Mouse (Mus musculus) regulatory T cell (primary cell): ENCODE measurements around the gene Arhgap23.

Source experiments
- in situ Hi-C: fragments of 300-600 bp; cut with MboI, MseI; formaldehyde crosslinking; loops from one replicate; pipeline ENCODE4 v1.15.1; 2025; ENCODE audit warnings: high pct_unique_total_duplicates

The Arhgap23 gene

DNA sequence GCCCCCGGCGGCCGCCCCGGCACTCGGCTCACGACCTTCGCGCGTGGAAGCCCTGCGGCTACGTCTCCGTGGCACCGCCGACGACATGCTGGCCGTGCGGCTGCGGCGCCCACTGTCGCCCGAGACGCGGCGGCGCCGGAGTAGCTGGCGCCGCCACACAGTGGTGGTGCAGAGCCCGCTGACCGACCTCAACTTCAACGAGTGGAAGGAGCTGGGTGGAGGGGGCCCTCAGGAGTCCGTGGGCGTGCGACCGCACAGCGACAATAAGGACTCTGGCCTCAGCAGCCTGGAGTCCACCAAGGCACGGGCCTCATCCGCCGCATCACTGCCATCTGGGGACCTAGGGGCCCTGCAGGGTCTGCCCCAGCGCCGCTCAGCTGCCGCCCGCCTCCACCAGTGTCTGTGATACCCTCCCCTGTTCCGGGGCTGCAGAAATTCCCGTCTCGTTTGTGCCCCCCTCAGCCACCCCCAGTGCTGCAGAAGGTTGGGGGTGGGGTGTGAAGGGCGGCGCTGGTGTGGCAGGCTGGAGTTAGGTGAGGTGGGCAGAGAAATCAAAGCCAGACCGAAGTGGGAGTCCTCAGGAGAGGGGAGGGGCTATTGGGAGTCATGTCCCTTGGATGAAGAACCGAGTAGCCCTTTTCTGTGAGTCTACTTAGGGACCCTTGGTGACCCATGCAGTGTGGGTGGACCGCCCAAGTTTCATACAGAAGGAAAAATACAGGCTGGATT, 85.6 kb downstream of the Arhgap23 start:
- in situ Hi-C loops: no loop called here

DNA sequence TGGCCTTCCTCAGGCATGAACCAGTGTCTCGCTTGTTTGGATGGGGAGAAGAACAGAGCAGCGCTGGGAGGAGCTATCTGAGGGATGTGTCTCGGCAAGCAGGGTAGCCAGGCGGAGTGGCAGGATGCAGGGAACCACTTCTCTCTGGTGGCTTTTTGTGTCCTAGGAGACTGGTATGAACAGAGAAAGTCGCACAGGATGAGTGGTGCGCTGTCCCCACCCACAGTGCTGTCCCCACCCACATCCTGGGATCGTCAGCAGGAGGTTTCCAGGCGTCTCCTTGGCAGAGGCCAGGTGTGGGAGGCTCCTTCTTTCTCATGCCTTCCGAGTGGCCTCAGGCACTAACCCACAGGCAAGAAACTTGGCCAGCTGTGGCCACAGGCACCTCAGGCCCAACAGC, 87.0 kb downstream of the Arhgap23 start:
- in situ Hi-C loops: no loop called here

GRCm38 (mm10) chr11:97502846-97503245, 87.5 kb downstream of the Arhgap23 start:
- in situ Hi-C loops: no loop called here

- in situ Hi-C loops: no loop called here
These were observed 90.5 kb downstream of the Arhgap23 start for GRCm38 (mm10) chr11:97505784-97506183.

DNA sequence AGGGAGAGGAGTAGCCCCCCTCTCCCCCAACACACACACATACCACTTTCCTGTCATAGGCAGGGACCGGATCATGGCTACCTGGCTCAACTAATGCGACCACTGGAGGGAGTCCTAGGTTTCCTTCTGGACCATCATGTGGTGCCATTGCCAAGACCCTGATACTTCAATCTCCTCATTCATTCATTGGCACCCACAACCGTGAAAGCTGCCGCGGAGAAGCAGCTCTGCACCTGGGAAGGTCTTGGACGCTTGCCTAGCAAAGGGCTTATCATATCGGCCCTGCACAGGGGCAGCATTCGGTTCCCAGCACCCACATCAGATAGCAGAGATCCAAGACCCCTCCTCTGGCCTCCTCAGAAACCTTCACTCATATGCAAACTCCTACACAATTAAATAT, 91.0 kb downstream of the Arhgap23 start:
- in situ Hi-C loops: no loop called here

GRCm38 (mm10) chr11:97508198-97508597, 92.9 kb downstream of the Arhgap23 start:
- in situ Hi-C loops: no loop called here

DNA sequence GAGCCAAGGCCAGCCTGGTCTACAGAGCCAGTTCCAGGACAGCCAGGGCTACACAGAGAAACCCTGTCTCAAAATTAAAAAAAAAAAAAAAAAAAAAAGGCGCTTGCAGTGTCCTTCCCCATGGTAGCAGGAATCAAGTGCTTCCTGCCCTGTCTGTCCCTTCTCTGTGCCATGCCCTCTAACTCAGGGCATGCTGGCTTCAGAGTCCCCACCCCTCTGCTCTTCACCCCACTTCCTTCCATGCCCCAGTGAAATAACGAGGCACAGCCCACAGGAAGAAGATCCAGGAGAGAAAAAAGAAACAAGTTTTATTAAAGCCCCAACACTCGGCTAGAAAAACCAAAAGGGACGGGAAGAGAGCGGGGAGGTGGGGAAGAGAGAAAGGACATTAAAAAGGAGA, 93.7 kb downstream of the Arhgap23 start:
- in situ Hi-C loops: no loop called here

- in situ Hi-C loops: loop anchor here (10.0 kb wide), 1 partner anchor 1065 kb away; no protein-coding TSS in a partner anchor
These were observed 94.6 kb downstream of the Arhgap23 start for GRCm38 (mm10) chr11:97509715-97510485.

- in situ Hi-C loops: loop anchor here (10.0 kb wide), 1 partner anchor 1066 kb away; no protein-coding TSS in a partner anchor
These were observed 95.8 kb downstream of the Arhgap23 start for GRCm38 (mm10) chr11:97510966-97511660.

DNA sequence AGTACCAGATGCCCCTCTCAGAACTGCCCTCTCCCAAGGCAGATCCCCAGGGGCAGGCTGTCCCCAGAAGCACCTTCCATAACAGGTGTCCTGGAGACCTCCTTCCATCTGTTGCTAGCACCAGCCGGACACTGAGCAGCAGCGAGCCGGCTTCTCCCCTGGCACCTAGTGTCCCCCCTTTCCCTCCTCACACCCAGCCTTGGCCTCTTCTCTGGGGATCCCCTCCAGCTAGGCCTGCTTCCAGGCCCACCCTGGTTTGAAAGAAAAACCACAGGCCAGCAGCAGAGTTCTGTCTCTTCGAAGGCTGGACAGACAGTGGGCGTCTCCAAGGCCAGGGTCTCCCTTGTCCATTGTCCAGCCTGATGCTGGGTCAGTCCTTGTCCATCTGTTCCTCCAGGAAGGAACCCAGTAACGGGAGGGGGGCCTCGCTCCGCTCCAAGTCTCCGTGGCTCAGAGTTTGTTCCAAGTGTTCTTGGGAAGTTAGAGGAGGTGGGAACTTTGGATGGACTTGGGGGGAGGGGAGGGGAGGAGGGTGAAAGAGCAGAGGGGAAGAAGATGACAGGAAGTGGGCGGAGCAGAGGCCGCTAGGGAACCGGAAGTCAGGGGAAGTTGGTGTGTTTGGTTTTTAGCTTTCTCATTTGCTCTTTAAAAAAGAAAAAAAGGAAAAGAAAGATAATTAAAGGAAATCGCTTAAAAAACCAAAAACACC, 96.5 kb downstream of the Arhgap23 start:
- in situ Hi-C loops: loop anchor here (10.0 kb wide), 1 partner anchor 1067 kb away; no protein-coding TSS in a partner anchor

DNA sequence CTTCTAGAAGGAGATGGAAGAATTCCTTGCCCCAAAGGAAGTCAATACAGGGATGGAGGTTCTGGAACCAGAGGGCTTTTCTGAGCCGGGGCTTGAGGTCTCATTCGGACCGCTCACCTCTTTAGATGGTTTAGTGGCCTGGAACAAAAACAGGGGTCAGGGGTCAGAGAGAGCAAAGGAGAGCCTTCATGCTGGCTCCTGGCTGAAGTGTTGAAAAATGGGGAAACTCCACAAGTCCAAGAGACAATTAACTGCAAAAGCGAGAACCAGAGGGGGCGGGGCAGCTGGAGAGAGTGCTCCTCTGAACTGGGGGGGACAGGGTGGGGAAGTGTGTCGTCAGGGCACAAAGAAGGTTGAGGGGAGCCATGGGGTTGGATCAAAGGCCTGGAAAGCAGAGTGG, 97.2 kb downstream of the Arhgap23 start:
- in situ Hi-C loops: loop anchor here (10.0 kb wide), 1 partner anchor 1068 kb away; no protein-coding TSS in a partner anchor

DNA sequence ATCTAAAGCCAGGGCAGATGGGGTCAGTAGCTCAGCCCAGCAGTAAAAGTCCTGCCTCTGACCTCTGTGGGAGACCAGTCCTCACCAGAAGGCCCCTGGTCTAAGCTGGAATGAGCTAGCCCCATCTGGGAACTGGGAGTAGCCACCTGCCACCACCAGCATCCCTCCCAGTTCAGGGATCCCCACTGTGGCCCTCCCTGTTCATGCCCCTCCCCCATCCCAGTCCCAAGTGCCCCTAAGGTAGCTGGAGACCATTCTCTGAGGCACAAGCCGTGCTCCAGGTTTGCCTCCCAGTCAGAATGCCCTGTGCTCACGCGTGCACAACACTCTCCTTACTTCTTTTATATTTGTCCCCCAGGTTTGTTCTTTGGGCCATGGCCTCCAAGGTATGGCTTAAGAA, 97.7 kb downstream of the Arhgap23 start:
- in situ Hi-C loops: loop anchor here (10.0 kb wide), 1 partner anchor 1068 kb away; no protein-coding TSS in a partner anchor

GRCm38 (mm10) chr11:97520541-97520940, 105.2 kb downstream of the Arhgap23 start:
- in situ Hi-C loops: no loop called here

DNA sequence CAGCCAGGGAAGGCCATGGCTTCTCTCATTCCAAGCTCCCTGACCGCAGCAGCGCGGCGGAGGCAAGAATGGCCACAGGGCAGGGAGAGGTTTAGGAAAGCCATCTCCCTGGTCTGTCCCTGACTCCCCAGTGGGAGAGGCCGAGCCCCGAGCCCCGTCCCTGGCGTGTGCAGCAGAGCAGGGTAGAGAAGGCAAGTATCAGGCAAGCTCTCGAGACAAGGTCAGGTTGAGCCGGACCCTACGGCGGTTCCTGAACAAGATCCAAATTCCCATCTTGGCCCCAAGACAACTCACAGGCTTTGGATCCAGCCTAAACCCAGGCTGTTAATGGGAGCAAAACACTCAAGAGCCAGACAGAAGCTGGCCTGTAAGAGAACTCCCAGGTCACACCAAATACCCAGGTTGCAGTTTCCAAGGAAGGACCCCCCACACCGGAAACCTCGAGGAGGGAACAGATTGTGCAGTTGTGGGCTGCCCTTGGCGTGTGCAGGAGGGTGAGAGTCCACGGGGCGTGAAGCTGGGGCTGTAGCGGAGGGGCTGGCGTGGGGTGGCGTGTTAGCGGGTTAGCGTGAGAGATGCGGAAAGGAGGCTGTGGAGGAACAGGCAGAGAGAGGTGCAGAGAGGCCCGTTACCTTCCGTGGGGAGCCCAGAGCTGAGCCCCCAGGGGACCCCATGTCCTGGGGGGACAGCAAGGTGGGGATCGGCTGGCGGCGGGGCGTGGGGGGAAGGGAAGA, 106.6 kb downstream of the Arhgap23 start:
- in situ Hi-C loops: no loop called here

DNA sequence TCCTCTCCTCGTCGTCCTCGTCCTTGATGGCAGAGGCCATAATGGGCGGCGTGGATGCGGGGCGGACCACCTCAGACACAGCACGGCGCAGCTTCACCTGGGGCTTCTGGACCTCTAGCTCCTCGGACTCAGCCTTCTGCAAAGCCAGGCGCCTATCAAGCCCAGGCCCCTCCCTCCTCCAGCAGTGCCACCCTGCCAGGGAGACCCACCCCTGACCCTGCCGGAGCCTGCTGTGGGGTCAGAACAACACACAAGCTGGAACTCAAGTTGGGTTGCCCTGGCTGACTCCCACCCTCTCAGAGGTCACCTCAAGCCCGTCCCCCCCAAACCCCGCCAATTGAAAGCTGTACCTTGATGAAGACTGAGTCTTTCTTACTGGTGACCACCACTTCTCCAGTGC, 107.8 kb downstream of the Arhgap23 start:
- in situ Hi-C loops: no loop called here

DNA sequence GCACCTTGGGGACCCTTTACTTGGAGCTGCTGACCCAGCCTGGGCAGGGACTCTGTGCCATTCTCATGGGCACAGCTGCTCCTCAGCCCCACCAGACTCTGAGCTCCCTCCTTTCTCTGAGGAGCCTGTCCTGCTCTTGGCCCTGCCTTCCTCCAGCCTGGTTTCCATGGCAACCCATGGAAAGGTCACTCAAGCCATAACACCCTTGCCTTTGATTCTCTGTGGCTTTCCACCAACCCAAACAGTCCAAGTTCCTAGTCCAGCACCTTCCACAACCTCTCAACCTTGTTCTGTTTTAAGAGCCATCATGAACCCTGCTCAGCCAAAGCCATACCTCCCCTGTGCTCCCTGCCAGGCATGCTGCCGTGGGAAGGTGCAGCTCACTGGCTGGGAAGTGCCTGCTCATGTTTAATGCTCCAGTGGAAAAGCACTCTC, 108.5 kb downstream of the Arhgap23 start:
- in situ Hi-C loops: no loop called here

- in situ Hi-C loops: no loop called here
These were observed 109.0 kb downstream of the Arhgap23 start for GRCm38 (mm10) chr11:97524306-97524705.

- in situ Hi-C loops: no loop called here
These were observed 110.0 kb downstream of the Arhgap23 start for GRCm38 (mm10) chr11:97525313-97525712.

- in situ Hi-C loops: no loop called here
These were observed 113.0 kb downstream of the Arhgap23 start for GRCm38 (mm10) chr11:97528282-97528808.

DNA sequence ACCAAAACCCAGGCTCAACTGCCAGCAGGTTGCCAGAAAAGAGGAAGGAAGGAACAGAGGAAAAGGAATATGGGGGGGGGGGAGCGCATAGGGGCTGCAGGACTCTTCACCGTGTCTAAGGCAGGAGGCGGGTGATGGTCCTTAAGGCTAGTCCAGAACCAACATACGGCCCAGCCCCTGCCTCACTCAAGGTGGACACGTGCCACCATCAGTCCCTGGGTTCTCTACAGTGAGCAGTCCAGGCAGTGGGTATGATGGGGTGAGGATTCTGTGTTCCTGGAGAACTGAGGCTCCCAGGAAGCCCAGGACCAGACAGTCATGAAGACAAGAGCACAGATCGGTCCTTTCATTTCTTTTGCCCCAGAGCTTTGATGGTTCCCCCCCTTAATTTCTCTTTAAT, 114.7 kb downstream of the Arhgap23 start:
- in situ Hi-C loops: no loop called here
